Mouse (Mus musculus) embryonic fibroblast, embryonic 13.5 days (primary cell): Measurements from ENCODE around the gene Rsph14.

Source experiments
- CTCF ChIP-seq: IDR thresholded peaks from 2 replicates; pipeline ENCODE4 v1.5.1; 2011; ENCODE audit warnings: mild to moderate bottlenecking, control low read depth, low read length, moderate library complexity, borderline replicate concordance; ENCODE audit not compliant: insufficient read depth
- POLR2A ChIP-seq: IDR thresholded peaks from 2 replicates; pipeline ENCODE4 v1.6.1; 2011; ENCODE audit warnings: low read depth, mild to moderate bottlenecking, control low read depth, low read length, moderate library complexity

DNA sequence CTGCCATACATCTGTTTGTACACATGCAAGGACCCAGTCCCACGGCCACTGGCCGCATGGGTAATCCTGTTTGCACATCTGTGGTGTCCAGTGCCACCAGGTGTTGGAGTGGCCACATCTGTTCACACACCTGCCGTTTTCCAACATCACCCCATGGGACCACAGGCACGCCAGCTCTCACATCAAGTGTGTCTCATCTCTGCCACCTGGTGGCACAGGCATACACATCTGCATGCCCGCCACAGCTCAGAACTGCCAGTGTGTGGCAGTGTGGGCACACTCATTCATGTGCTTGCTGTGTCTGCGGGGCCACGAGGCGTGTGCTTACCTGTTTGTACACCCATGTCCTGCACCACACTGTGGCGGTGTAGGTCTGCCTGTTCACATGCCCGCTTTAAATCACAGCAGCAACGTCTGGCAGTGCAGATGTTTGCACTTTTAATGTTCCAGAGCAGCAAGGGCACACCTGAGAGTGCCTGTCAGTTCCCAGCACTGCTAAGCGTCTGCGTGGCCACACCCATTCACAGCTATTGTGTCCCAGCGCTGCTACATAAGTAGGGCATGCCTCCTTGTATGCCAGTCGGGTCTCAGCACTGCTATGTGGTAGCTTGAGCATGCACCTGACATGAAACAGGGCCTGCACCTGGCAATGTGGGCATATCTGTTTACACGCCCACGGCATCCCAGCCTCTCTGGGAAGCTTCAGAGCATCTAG lies 111.4 kb downstream of the Rsph14 start:
- TF ChIP-seq CTCF, result peak; percentile 98
- TF ChIP-seq POLR2A, result no peak
